Mouse (Mus musculus) layer of hippocampus, postnatal 25 days (tissue): ENCODE results near the gene Tmem211. TPM values are rescaled to one million over a fixed set of nuclear protein-coding genes. Genes with fewer than 3 reads are reported as not detected.
A peak's percentile ranks its signal among the peaks of the same experiment; 100 is the strongest.

ENCODE experiments used
- DNase-seq, 2 experiments: peaks; one replicate each; pipeline ENCODE4 v3.0.0; 2022; ENCODE audit warnings: mixed read lengths in 2 of 2, low spot score in 1 of 2; ENCODE audit errors: extremely low spot score in 1 of 2
- total RNA-seq, 2 experiments: library from RNA; stranded (reverse); gene quantifications; 2 replicates each; pipeline ENCODE4 v1.2.3; 2021

The Tmem211 gene
- not detected for total RNA-seq

- DNase-seq, result peak; percentile 79 to 96
Observed at GRCm38 (mm10) chr5:113226632-113227102, at the start of gene Tmem211. Tmem211 (plus strand) TSS chr5:113226909.

GRCm38 (mm10) chr5:113179451-113179842 is 47.3 kb upstream of the Tmem211 start:
- DNase-seq, result no peak

GRCm38 (mm10) chr5:113179843-113180682 is 46.6 kb upstream of the Tmem211 start:
- peak; percentile 79 to 94 for DNase-seq

GRCm38 (mm10) chr5:113180755-113181154 is 46.0 kb upstream of the Tmem211 start:
- DNase-seq, result no peak

- DNase-seq, result no peak
Observed at GRCm38 (mm10) chr5:113181441-113181840, 45.3 kb upstream of the Tmem211 start.

- DNase-seq, result no peak
Observed at GRCm38 (mm10) chr5:113190558-113190957, 36.2 kb upstream of the Tmem211 start.

- no peak for DNase-seq
Observed at GRCm38 (mm10) chr5:113191901-113192300, 34.8 kb upstream of the Tmem211 start.

- DNase-seq, result no peak
Observed at GRCm38 (mm10) chr5:113193762-113194161, 32.9 kb upstream of the Tmem211 start.

GRCm38 (mm10) chr5:113195451-113195850 is 31.3 kb upstream of the Tmem211 start:
- DNase-seq, result no peak

GRCm38 (mm10) chr5:113195907-113196306 is 30.8 kb upstream of the Tmem211 start:
- no peak for DNase-seq

- DNase-seq, result no peak
Observed at GRCm38 (mm10) chr5:113196916-113197794, 29.6 kb upstream of the Tmem211 start.

GRCm38 (mm10) chr5:113199126-113199771 is 27.5 kb upstream of the Tmem211 start:
- no peak for DNase-seq

GRCm38 (mm10) chr5:113199772-113200134 is 27.0 kb upstream of the Tmem211 start:
- no peak for DNase-seq

- DNase-seq, result no peak
Observed at GRCm38 (mm10) chr5:113204193-113204592, 22.5 kb upstream of the Tmem211 start.

GRCm38 (mm10) chr5:113206670-113207352 is 19.9 kb upstream of the Tmem211 start:
- DNase-seq, result no peak

- no peak for DNase-seq
Observed at GRCm38 (mm10) chr5:113208048-113208447, 18.7 kb upstream of the Tmem211 start.

- DNase-seq, result no peak
Observed at GRCm38 (mm10) chr5:113208622-113209400, 17.9 kb upstream of the Tmem211 start.

- no peak for DNase-seq
Observed at GRCm38 (mm10) chr5:113209401-113209750, 17.3 kb upstream of the Tmem211 start.

GRCm38 (mm10) chr5:113209898-113210297 is 16.8 kb upstream of the Tmem211 start:
- DNase-seq, result no peak
